Mouse (Mus musculus): Measurements from ENCODE around the gene Insm1. TPM values are rescaled to one million over a fixed set of nuclear protein-coding genes. Genes with fewer than 3 reads are reported as not detected.

The Insm1 gene
- polyA plus RNA-seq, 1 experiment from 2014 or later: 13.4 TPM

GRCm38 (mm10) chr2:146228435-146228834 lies 6.7 kb downstream of the Insm1 start:
- Histone ChIP-seq H3K4me2 (no peak overlapping the region), H3K36me3 (replicated peaks) (no peaks in the 10 kb centered on the region), H3K9ac (no peak overlapping the region), H3K4me3 (replicated peaks) (no peak overlapping the region), H3K4me1 (peaks cover 29% of the 10 kb centered on the region), H3K9me3 (no peaks in the 10 kb centered on the region), H3K27me3 (peaks cover 58% of the 10 kb centered on the region), H3K27ac (no peak overlapping the region)
- WGBS: 82% methylated on average over 2 of the region's 2 CpGs
- no peak for ATAC-seq (ENCODE audit: low FRiP score)

- no peak overlapping the region for H3K4me3 ChIP-seq (replicated peaks)
- ATAC-seq (ENCODE audit: low FRiP score): no peak
- peaks cover 6% of the 10 kb centered on the region for H3K4me1 ChIP-seq
- no peak overlapping the region for H3K4me2 ChIP-seq
- no peaks in the 10 kb centered on the region for H3K36me3 ChIP-seq (replicated peaks)
- no peak overlapping the region for H3K27ac ChIP-seq
- H3K9me3 ChIP-seq: no peaks in the 10 kb centered on the region
- H3K27me3 ChIP-seq: peaks cover 34% of the 10 kb centered on the region
- WGBS: 93% methylated on average over 2 of the region's 2 CpGs
- H3K9ac ChIP-seq: no peak overlapping the region
Observed at GRCm38 (mm10) chr2:146231485-146231884, 9.8 kb downstream of the Insm1 start.

- H3K9ac ChIP-seq: no peak overlapping the region
- 90% methylated on average over 4 of the region's 4 CpGs for WGBS
- no peak for ATAC-seq (ENCODE audit: low FRiP score)
- no peak overlapping the region for H3K4me3 ChIP-seq (replicated peaks)
- H3K27me3 ChIP-seq: no peaks in the 10 kb centered on the region
- H3K9me3 ChIP-seq: no peaks in the 10 kb centered on the region
- H3K36me3 ChIP-seq (replicated peaks): 0 out of 2 replicates have a peak, but pooled peaks cover 2% of the 10 kb centered on the region
- no peaks in the 10 kb centered on the region for H3K4me1 ChIP-seq
- H3K27ac ChIP-seq: no peak overlapping the region
- no peak overlapping the region for H3K4me2 ChIP-seq
Observed at GRCm38 (mm10) chr2:146239196-146239747, 17.6 kb downstream of the Insm1 start.

- Histone ChIP-seq H3K27me3 (no peaks in the 10 kb centered on the region), H3K36me3 (replicated peaks) (0 out of 2 replicates have a peak, but pooled peaks cover 2% of the 10 kb centered on the region), H3K4me2 (no peak overlapping the region), H3K4me1 (peaks cover 13% of the 10 kb centered on the region), H3K9me3 (no peaks in the 10 kb centered on the region), H3K9ac (no peak overlapping the region), H3K4me3 (replicated peaks) (no peak overlapping the region), H3K27ac (no peak overlapping the region)
- WGBS: 86% methylated on average over 2 of the region's 2 CpGs
- ATAC-seq (ENCODE audit: low FRiP score): no peak
Observed at GRCm38 (mm10) chr2:146244049-146244448, 22.3 kb downstream of the Insm1 start.

GRCm38 (mm10) chr2:146245401-146245800 lies 23.7 kb downstream of the Insm1 start:
- Histone ChIP-seq H3K27me3 (no peaks in the 10 kb centered on the region), H3K4me3 (replicated peaks) (no peak overlapping the region), H3K27ac (no peak overlapping the region), H3K9ac (no peak overlapping the region), H3K4me2 (no peak overlapping the region), H3K9me3 (no peaks in the 10 kb centered on the region), H3K36me3 (replicated peaks) (0 out of 2 replicates have a peak, but pooled peaks cover 2% of the 10 kb centered on the region), H3K4me1 (peaks cover 26% of the 10 kb centered on the region)
- WGBS: 63% methylated on average over 7 of the region's 7 CpGs
- ATAC-seq (ENCODE audit: low FRiP score): no peak

- Histone ChIP-seq H3K27me3 (no peaks in the 10 kb centered on the region), H3K4me1 (peaks cover 30% of the 10 kb centered on the region), H3K4me3 (replicated peaks) (no peak overlapping the region), H3K9ac (no peak overlapping the region), H3K4me2 (no peak overlapping the region), H3K27ac (no peak overlapping the region), H3K9me3 (no peaks in the 10 kb centered on the region), H3K36me3 (replicated peaks) (0 out of 2 replicates have a peak, but pooled peaks cover 2% of the 10 kb centered on the region)
- WGBS: 81% methylated on average over 4 of the region's 4 CpGs
- no peak for ATAC-seq (ENCODE audit: low FRiP score)
Observed at GRCm38 (mm10) chr2:146246409-146247075, 24.8 kb downstream of the Insm1 start.

- H3K4me1 ChIP-seq: peaks cover 30% of the 10 kb centered on the region
- no peaks in the 10 kb centered on the region for H3K27me3 ChIP-seq
- H3K9ac ChIP-seq: no peak overlapping the region
- H3K4me3 ChIP-seq (replicated peaks): no peak overlapping the region
- H3K36me3 ChIP-seq (replicated peaks): 0 out of 2 replicates have a peak, but pooled peaks cover 2% of the 10 kb centered on the region
- H3K9me3 ChIP-seq: no peaks in the 10 kb centered on the region
- WGBS: 57% methylated on average over 6 of the region's 6 CpGs
- peak; percentile 28; the same call in 1 of the 2 replicates for ATAC-seq (ENCODE audit: low FRiP score)
- H3K4me2 ChIP-seq: no peak overlapping the region
- H3K27ac ChIP-seq: no peak overlapping the region
Observed at GRCm38 (mm10) chr2:146247576-146247975, 25.9 kb downstream of the Insm1 start.

GRCm38 (mm10) chr2:146249033-146249432 lies 27.3 kb downstream of the Insm1 start:
- Histone ChIP-seq H3K36me3 (replicated peaks) (no peaks in the 10 kb centered on the region), H3K4me3 (replicated peaks) (no peak overlapping the region), H3K27ac (0 out of 2 replicates have a peak overlapping the region, but pooled peaks have one; percentile 13), H3K9ac (no peak overlapping the region), H3K4me2 (no peak overlapping the region), H3K4me1 (peaks cover 30% of the 10 kb centered on the region), H3K9me3 (no peaks in the 10 kb centered on the region), H3K27me3 (no peaks in the 10 kb centered on the region)
- WGBS: 67% methylated on average over 7 of the region's 7 CpGs
- ATAC-seq (ENCODE audit: low FRiP score): peak; percentile 50

GRCm38 (mm10) chr2:146250236-146250904 lies 28.6 kb downstream of the Insm1 start:
- ATAC-seq (ENCODE audit: low FRiP score): no peak
- H3K36me3 ChIP-seq (replicated peaks): no peaks in the 10 kb centered on the region
- no peaks in the 10 kb centered on the region for H3K27me3 ChIP-seq
- H3K4me3 ChIP-seq (replicated peaks): no peak overlapping the region
- no peak overlapping the region for H3K4me2 ChIP-seq
- no peak overlapping the region for H3K27ac ChIP-seq
- no peak overlapping the region for H3K9ac ChIP-seq
- WGBS: 69% methylated on average over 6 of the region's 6 CpGs
- H3K9me3 ChIP-seq: no peaks in the 10 kb centered on the region
- peaks cover 30% of the 10 kb centered on the region for H3K4me1 ChIP-seq

GRCm38 (mm10) chr2:146254387-146254786 lies 32.7 kb downstream of the Insm1 start:
- 67% methylated on average over 1 of the region's 1 CpGs for WGBS
- no peak for ATAC-seq (ENCODE audit: low FRiP score)
- no peak overlapping the region for H3K27ac ChIP-seq
- no peak overlapping the region for H3K9ac ChIP-seq
- no peak overlapping the region for H3K4me2 ChIP-seq
- no peaks in the 10 kb centered on the region for H3K27me3 ChIP-seq
- H3K36me3 ChIP-seq (replicated peaks): no peaks in the 10 kb centered on the region
- H3K4me1 ChIP-seq: peaks cover 43% of the 10 kb centered on the region
- no peaks in the 10 kb centered on the region for H3K9me3 ChIP-seq
- H3K4me3 ChIP-seq (replicated peaks): no peak overlapping the region

- H3K4me3 ChIP-seq (replicated peaks): no peak overlapping the region
- no peak overlapping the region for H3K9ac ChIP-seq
- H3K27ac ChIP-seq: no peak overlapping the region
- H3K36me3 ChIP-seq (replicated peaks): no peaks in the 10 kb centered on the region
- peaks cover 40% of the 10 kb centered on the region for H3K4me1 ChIP-seq
- H3K4me2 ChIP-seq: no peak overlapping the region
- H3K27me3 ChIP-seq: no peaks in the 10 kb centered on the region
- H3K9me3 ChIP-seq: no peaks in the 10 kb centered on the region
- ATAC-seq (ENCODE audit: low FRiP score): no peak
Observed at GRCm38 (mm10) chr2:146255636-146256035, 33.9 kb downstream of the Insm1 start.

- peak; percentile 45 for ATAC-seq (ENCODE audit: low FRiP score)
- Histone ChIP-seq H3K27ac (peak overlapping the region; percentile 46; the same call in 1 of the 2 replicates), H3K4me1 (peaks cover 47% of the 10 kb centered on the region), H3K9me3 (no peaks in the 10 kb centered on the region), H3K36me3 (replicated peaks) (no peaks in the 10 kb centered on the region), H3K4me3 (replicated peaks) (no peak overlapping the region), H3K4me2 (no peak overlapping the region), H3K27me3 (no peaks in the 10 kb centered on the region), H3K9ac (no peak overlapping the region)
- 46% methylated on average over 3 of the region's 3 CpGs for WGBS
Observed at GRCm38 (mm10) chr2:146256321-146256875, 34.7 kb downstream of the Insm1 start.
